Mouse (Mus musculus) erythroblast, embryonic 14.5 days (primary cell): ENCODE data around the gene Gtf2i.

Experiments
- GATA1 ChIP-seq: IDR thresholded peaks from 2 replicates; pipeline ENCODE4 v1.6.1; 2012; ENCODE audit warnings: low read length, inconsistent platforms, mixed read lengths
- TAL1 ChIP-seq: IDR thresholded peaks from 3 replicates; pipeline ENCODE4 v1.6.1; 2012; ENCODE audit warnings: low read length, inconsistent platforms, mixed read lengths

DNA sequence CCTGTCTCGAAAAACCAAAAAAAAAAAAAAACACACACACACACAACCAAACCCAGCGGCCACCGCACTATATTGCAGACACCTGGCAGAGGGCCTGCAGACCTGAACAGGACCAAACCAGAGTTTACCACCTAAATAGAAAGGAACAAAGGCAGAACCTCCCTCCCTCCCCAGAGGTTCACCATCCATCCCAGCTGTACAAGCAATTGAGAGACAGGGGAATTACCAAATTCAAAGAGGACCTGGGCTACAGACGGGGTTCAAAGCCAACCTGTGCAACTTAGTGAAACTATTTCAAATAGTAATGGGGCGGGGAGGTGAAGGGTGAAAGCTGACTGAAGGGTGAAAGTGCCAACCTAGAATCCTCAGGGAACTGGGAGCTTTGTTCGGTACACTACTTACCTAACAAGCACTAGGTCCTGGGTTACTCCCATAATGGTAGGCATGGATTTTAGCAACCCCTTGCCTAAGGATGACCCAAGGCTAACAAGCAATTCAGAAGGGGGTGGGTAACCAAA, 2.6 kb downstream of the Gtf2i start:
- TF ChIP-seq GATA1 (no peak), TAL1 (no peak)
